Mouse (Mus musculus) megakaryocyte-erythroid progenitor cell, adult 5-6 weeks (primary cell): ENCODE results near the gene Nfam1. TPM values are rescaled to one million over a fixed set of nuclear protein-coding genes. Genes with fewer than 3 reads are reported as not detected.
A peak's percentile ranks its signal among the peaks of the same experiment; 100 is the strongest.
"Not testable (repeated sequence)": the region's sequence is repeated elsewhere in the genome, so short reads cannot be mapped to it uniquely, and the experiment has no call there.

Source experiments
- ATAC-seq: replicated peaks from 2 replicates; pipeline ENCODE4 v1.8.0; 2016; ENCODE audit warnings: mild to moderate bottlenecking, inconsistent platforms; ENCODE audit not compliant: severe bottlenecking, poor library complexity, low FRiP score, low TSS enrichment
- total RNA-seq, 2 experiments: library from RNA; stranded (forward) in 1 of 2; stranded (reverse) in 1 of 2; fragments of 200-1000, 215-1000 nt in 1 of 2; fragments of >200 nt in 1 of 2; fragmentation: Nextera tagmentation in 1 of 2; gene quantifications; 2 replicates each; pipeline ENCODE4 v1.2.3; 2014 to 2017

Gene Nfam1
- total RNA-seq (2014; fragmentation: Nextera tagmentation): 3.7 and 4.1 TPM in 2 replicates
- 2.7 and 6.9 TPM in 2 replicates for total RNA-seq (2017)

DNA sequence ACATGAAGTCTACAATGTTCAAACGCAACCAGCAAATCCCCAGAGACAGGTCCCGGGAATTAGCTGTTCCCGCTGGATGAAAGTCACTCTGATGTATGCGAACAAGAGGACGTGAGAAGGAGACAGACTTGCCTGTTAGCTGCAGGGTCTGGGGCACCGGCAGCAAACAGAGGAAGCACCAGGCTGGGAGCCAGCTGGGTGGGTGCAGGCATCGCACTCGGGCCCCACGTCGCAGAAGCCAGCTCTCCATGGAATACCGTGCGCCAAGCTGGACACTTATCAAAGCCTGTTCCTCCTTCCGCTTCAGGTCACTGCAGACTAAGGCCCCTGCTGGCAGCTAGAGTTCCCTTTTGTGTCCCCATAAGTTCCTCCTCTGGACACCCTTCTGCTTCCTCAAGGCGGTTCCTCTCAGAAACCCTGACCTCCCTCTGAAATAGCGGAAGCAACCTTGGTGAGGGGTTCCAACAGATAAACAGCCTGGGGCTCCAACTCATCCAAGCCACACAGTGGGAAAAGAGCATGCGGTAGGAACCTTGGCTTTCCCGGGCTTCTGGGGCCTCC is at the start of gene Nfam1:
TSS of gene Nfam1 (minus strand) at position 326 of the 561 bp plus-strand sequence.
- ATAC-seq: no peak

DNA sequence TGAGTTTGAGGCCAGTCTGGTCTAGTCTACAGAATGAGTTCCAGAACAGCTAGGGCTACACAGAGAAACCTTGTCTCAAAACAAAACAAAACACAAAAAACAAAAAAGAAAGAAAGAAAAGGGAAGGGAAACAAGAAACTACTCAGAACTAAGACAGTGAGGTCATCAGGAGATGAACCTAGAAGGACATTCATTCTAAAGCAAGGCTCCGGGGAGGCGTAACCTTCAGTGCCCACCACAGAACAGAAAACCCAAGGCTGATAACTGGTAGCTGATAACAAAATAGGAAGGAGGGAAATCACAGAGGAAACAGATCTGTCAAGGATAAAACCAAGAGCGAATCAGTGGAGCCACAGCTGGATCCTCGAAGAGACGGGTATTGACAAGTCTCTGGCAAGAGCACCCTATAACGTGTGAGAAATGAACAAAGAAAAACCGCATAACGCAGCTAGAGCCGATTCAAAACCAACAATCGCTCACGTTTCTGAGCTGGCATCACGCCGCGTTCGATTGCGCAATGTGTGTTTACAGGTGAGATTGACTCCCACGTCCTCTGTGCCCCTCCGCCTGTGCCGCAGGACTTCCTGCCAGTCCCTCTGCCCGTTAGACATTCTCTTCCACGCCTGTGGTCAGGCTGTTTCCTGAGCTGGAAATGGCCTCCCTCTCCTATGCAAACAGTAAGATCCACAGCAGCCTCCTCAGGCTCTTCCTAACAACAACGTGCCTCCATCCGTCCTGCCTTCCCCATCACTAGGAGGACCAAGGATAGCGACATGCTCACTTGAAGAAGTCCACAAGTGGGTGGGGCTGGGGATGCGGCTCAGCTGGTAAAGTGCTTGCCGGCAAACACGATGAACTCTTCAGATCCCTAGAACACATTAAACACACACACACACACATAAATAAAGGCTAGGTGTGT is 42.8 kb upstream of the Nfam1 start:
- ATAC-seq: no peak

DNA sequence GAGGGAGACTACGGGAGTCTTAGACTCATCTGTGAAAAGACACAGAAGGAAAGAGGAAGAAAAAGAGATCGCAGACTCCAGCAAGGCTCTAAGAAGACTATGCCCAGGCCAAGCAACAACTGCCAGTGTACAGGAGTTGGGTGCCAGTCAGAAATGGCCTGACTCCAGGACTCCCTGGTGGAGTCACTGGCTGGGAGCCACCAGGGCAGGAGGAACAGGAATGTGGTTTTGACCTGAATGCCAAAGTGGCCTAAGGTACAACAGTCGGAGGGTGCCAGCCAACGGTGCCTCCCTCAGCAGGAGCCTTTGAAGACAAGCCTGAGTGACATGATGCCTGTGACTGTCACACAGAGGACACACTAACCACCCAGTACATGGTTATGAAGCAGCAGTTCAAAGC is 41.1 kb upstream of the Nfam1 start:
- ATAC-seq: no peak

DNA sequence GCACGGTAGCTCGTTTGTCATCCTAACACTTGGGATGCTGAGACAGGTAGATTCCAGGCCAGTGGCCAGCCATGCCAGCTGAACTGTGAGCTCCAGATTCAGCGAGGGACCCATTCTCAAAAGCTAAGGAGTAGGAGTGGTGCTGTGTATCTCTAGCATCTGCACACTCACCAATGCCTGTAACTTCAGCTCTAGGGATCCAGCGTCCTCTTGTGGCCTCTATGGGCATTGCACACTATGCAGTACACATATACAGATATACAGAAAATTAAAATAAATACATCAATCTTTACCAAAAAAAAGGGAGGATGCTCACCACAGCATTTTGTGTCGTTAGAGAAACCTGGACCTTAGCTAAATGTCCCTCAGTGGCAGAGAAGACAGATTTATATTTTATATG is 38.6 kb upstream of the Nfam1 start:
- ATAC-seq: no peak

DNA sequence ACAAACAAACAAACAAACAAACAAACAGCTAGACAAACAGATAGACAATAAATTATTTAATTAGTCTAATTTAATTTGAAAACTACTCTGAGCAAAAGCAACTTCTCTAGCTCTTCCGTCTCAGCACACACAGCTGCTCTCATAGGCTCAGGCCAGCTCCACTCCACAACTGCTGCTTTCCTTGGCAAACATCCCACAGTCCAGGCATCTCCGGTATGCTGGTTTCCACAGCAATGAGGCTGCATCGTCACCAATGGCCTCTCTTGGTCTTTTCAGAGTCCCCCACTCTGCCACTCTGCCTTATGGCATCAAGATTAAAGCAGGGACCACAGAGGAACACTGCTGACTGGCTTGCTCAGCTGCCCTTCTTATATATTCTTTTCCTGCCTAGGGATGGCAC is 37.8 kb upstream of the Nfam1 start:
- no peak for ATAC-seq

DNA sequence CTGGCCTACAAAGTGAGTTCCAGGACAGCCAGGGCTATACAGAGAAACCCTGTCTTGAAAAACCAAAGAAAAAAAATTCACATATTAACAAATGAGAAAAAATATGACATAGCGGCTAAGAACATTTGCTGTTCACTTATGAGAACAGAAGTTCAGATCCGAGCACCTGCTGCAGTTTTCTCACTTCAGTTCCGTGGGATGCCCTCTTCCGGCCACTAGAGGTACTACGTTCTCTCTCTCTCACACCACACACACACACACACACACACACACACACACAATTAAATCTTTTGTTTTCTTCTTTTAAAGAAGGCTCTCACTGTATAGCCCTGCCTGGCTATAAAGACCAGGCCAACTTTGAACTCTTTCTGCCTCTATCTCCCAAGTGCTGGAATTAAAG is 35.2 kb upstream of the Nfam1 start:
- no peak for ATAC-seq

DNA sequence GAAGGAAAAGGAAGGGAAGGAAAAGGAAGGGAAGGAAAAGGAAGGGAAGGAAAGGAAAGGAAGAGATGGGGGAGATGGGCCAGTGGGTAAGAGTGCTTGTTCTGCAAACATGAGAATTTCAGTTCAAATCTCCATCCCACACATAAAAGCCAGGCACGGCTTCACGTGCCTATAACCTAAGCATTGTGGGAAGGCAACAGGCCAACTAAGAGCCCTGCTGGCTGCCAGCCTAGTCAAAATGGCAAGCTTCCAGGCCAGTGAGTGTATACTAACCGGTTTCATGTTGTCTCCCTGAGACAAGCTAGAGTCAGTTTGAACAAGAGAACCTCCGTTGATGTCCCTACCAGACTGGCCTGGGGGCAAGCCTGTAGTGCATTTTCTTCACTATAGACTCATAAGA is 32.4 kb upstream of the Nfam1 start:
- ATAC-seq: peak; percentile 76

DNA sequence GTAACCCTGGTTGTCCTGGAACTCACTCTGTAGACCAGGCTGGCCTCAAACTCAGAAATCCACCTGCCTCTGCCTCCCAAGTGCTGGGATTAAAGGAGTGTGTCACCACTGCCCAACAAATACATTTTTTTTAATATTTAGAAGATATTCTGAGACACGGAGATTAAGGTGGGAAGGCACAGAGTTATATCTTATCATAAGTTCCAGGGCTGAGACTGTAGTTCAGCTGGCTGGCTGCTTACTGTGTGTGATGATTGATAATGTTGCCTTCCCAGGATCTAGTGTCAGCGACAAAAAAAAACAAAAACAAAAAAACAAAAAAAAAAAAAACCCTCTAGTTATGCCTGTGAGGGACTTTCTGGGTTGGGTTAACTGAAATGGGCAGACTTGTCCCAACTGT is 29.5 kb upstream of the Nfam1 start:
- ATAC-seq: not testable (repeated sequence)

DNA sequence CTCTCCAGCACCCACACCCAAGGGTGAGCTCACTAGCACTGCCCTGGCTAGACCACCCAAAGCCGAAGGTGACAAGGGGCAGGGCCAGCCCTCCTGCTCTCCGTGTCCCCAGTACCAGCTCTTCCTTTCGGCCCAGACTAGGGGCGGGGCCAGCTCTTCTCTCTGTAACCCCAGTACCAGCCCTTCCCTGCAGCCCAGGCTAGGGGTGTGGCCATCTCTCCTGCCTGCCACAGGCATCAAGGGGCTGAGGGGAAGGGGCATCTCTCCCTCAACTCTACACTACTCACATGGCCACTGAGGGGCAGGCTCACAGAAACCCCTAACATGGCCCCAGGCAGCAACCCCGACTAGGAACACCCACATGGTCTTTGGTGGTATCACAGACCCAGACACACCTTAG is 28.6 kb upstream of the Nfam1 start:
- peak; percentile 50; the same call in 1 of the 2 replicates for ATAC-seq

DNA sequence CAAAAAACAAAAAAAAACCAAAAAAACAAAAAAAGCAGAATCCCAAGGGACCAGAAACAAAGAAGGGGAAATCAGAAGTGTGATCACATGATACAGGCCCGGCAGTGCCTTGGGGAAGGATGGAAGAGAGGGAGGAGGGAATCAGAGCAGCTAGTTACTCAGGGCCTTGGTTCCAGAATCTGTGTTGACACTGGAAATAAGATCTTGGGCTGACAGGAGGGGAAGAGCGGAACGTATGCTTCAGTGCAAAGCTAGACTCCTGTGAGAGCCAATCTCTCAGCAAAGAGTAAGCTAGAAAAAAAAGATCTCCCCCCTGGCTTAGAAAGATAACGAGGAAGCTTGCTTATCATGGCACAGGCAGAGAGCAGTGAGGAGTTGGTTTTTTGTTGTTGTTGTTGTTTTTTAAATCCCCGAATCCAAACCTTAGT is 26.1 kb upstream of the Nfam1 start:
- peak; percentile 73 for ATAC-seq

DNA sequence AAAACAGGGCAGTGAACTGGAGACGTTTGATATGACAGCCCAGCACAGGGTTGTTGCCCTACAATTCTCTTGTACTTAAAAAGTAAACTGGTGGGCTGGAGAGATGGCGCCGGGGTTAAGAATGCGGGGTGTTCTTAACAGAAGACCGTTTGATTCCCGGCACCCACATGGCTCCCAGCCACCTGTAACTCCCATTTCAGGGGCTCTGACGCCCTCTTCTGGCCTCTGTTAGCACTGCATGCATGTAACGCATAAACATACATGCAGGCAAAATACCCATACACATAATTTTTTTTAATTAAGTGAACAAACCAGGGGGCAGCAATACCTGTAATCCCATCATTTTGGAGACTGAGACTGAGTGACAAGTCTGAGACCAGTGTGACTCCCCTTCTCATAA is 24.4 kb upstream of the Nfam1 start:
- no peak for ATAC-seq

DNA sequence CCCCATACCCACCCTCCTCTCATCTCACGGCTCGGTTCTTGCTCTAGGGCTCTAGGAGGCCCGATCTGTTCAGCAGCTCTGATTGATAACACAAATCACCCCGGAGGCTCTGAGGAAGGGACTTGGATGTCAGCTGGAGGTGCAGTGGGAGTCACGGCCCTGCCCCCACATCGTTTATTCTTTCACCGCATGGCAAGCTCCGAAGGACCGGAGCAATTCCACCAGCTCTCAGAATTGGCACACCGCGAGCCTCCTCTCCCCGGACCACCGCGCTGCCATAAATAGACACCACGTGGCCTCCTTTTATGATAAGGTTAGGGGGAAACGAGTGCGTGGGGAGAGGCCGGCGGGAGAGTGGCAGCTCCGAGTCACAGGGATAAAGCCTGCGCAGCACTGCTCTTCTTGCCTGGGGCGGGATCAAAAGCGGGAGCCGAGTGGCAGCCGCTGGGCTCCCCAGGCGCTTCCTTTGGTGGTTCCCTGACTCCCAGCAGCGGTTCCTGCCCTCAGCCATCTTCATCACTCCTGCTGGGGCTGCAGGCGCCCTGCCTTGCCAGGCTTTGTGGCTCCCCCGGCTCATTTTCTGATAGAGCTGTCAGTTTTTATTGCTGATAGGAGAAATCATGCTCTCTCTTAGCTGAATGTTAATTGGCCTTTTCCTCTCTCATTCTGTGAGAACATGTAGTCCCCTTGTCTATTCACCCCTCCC is 23.4 kb upstream of the Nfam1 start:
- no peak for ATAC-seq

DNA sequence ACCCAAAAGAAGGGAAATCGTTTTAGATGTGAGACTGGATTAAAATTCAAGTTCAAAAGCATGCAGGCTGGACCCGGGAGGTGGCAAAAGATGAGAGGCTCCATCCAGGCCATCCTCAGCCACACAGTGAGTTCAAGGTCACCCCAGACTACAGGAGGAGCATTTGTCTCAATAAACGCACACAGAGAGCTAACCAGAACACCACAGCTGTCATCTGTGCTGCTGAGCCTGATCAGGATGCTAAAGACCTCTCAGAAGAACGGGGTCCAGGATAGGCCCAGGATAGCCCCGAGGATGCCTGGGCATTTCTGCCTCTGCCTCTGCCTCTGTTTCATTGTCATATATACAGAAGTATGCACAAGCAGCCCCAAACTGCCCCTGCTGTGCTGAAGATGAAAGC is 22.5 kb upstream of the Nfam1 start:
- no peak for ATAC-seq

DNA sequence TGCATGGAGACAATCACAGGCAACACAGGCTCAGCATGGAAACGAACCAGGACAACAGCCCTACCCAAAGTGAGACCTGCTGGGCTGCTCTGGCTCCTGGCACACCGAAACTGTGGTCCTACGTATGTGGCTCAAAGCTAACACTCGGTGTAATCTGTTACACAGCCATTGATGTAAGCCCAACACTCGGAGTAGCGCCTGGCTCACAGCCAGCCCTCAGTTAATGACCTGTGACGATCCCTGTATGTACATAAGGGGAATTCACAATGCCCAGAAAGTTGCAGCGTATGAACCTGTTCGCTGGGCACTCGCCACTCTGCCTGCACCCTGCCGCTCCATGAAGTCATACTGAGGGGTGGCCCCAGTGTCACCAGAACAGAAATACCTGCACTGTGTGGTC is 20.2 kb upstream of the Nfam1 start:
- no peak for ATAC-seq

DNA sequence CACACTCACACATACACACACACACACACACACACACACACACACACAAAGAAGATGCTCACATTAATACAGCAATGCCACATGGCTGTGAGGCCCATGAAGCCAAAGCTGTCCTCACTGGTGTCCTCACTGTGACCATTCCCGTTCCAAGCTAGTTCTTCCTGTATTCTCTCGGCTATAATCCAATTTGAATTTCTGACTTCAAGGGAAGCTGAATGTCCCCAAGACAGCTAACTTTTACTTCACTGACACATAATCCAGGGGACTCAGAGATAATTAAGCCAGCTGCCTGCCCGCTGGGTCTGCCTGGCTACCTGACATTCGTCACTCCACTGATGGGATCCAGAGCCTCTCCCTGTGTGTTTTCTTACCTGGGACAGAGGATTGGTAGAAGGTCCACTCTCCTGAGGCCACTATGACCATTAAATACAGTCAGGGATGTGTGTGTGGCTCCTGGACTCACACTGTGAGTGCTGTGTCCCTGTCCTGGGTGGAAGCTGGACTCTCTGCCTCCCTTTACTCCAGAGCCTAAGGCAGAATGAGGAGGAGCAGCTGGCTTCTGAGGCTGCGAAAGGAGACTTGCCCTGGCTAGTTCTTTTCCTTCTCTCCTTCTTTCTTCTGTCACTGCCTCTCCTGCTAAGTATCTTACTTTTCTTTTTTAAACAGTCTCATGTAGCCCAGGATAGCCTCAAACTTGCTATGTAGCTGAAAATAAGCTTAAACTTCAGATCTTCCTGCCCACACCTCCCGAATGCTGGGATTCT is 19.4 kb upstream of the Nfam1 start:
- ATAC-seq: no peak

DNA sequence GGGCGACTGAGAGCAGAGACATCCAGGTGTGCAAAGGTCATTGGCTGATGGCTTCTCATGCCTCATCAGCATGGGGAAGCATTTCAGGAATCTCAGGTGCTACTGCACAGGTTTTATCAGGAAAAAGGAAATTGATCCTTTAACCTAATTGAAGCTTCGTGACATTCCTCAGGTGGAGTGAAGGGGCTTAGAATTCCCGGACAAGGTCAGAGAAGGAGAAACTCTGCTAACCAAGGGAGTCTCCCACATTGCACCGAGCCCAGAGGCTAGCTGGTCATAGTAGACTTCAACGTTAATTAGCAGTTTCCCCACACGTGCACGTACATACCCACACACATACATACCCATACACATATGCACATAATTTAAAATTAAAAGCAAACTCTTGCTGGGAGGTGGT is 13.6 kb upstream of the Nfam1 start:
- ATAC-seq: no peak

DNA sequence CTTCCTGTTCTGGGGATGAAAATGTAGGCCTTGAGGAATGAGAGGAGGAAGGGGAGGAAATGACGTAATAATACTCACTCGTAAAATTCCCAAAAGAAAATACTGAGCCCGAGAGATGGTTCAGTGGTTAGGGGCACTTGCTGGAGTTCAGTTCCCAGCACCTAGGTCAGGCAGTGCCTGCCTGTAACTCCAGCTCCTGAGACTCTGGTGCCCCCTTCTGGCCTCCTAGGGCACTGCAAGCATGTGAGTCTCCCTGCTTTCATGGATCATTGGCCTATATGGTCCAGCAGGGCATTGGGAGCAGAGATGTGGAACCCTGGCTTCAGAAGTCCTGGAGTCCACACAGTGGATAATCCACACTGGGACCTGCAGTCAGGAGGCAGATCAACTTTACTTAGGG is 13.2 kb upstream of the Nfam1 start:
- ATAC-seq: no peak

DNA sequence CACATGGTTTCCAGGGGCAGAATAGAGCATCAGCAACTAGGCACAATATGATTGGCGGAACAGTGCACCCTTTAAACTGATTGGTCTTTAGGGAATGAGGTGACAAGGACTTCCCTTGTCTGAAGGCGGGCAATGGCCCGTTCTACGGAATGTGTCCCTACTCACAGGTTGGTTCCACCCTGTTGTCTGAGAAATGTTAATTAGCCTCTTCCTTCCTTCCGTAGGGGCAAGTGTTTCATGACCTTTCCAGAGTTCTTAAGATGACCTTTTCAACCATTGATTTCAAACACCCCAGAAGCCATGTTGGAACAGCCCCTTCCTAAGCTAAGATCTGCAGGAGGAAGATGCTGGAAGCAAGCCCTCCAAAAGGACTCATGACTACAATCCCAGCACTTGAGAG is 12.5 kb upstream of the Nfam1 start:
- ATAC-seq: not testable (repeated sequence)

DNA sequence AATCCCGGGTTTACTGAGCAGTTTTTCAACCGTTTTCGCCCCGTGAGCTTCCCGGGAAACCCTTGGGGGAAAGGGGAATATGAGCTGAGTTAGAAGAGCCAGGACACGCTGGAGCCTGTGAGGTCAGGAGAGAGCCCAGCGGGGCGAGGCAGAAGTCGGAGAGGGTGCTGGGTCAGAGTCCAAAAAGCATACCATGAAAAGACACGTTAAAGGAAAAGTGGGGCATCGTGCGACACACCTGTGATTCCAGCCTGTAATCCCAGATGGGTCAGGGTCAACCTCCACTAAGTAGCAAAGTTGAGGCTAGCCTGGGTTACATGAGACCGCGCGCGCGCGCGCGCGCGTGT is 10.2 kb upstream of the Nfam1 start:
- no peak for ATAC-seq
